Mouse (Mus musculus): ENCODE results near the gene Ptrh1. TPM values are rescaled to one million over a fixed set of nuclear protein-coding genes. Genes with fewer than 3 reads are reported as not detected.

Ptrh1 gene
- polyA plus RNA-seq, 1 experiment from 2014 or later: 3.6 TPM

- no peak for ATAC-seq (ENCODE audit: low read depth)
- H3K36me3 ChIP-seq: peaks cover 21% of the 10 kb centered on the region
- no peak for DNase-seq
- H3K27ac ChIP-seq: no peak overlapping the region
- H3K4me1 ChIP-seq (replicated peaks): peaks cover 21% of the 10 kb centered on the region
- H3K9me3 ChIP-seq (replicated peaks): no peaks in the 10 kb centered on the region
- no peak overlapping the region for H3K9ac ChIP-seq
- H3K27me3 ChIP-seq: no peaks in the 10 kb centered on the region
- peak overlapping the region; percentile 70 for H3K4me3 ChIP-seq (replicated peaks)
- WGBS (ENCODE audit: insufficient replicate concordance): 33% methylated on average over 6 of the region's 6 CpGs
- peak overlapping the region; percentile 90 for H3K4me2 ChIP-seq
Measured at GRCm38 (mm10) chr2:32756674-32757055, 18.9 kb upstream of the Ptrh1 start.

GRCm38 (mm10) chr2:32757056-32757845, 18.3 kb upstream of the Ptrh1 start, which contains the start of gene Tor2a:
Gene Tor2a (plus strand): TSS chr2:32757234.
- peaks cover 27% of the 10 kb centered on the region for H3K36me3 ChIP-seq
- ATAC-seq (ENCODE audit: low read depth) (peak; percentile 90), DNase-seq (peak; percentile 96)
- H3K27me3 ChIP-seq: no peaks in the 10 kb centered on the region
- H3K9ac ChIP-seq: peak within 1 kb of the TSS; percentile 87
- no peaks in the 10 kb centered on the region for H3K9me3 ChIP-seq (replicated peaks)
- H3K4me3 ChIP-seq (replicated peaks): peak within 1 kb of the TSS; percentile 70
- WGBS (ENCODE audit: insufficient replicate concordance): under 1% methylated on average over 66 of the region's 66 CpGs
- peaks cover 21% of the 10 kb centered on the region for H3K4me1 ChIP-seq (replicated peaks)
- peak within 1 kb of the TSS; percentile 74 for H3K27ac ChIP-seq
- H3K4me2 ChIP-seq: peak within 1 kb of the TSS; percentile 90

- no peaks in the 10 kb centered on the region for H3K9me3 ChIP-seq (replicated peaks)
- no peak overlapping the region for H3K27ac ChIP-seq
- H3K4me1 ChIP-seq (replicated peaks): peaks cover 21% of the 10 kb centered on the region
- H3K4me2 ChIP-seq: no peak overlapping the region
- H3K36me3 ChIP-seq: peaks cover 28% of the 10 kb centered on the region
- H3K9ac ChIP-seq: no peak overlapping the region
- 76% methylated on average over 8 of the region's 8 CpGs for WGBS (ENCODE audit: insufficient replicate concordance)
- DNase-seq (no peak), ATAC-seq (ENCODE audit: low read depth) (no peak)
- no peak overlapping the region for H3K4me3 ChIP-seq (replicated peaks)
- H3K27me3 ChIP-seq: no peaks in the 10 kb centered on the region
Measured at GRCm38 (mm10) chr2:32758503-32758902, 17.1 kb upstream of the Ptrh1 start.

GRCm38 (mm10) chr2:32759001-32759400, 16.6 kb upstream of the Ptrh1 start:
- WGBS (ENCODE audit: insufficient replicate concordance): 84% methylated on average over 2 of the region's 2 CpGs
- H3K9ac ChIP-seq: no peak overlapping the region
- no peak overlapping the region for H3K4me2 ChIP-seq
- peaks cover 21% of the 10 kb centered on the region for H3K4me1 ChIP-seq (replicated peaks)
- H3K4me3 ChIP-seq (replicated peaks): no peak overlapping the region
- H3K27ac ChIP-seq: no peak overlapping the region
- ATAC-seq (ENCODE audit: low read depth): no peak
- no peaks in the 10 kb centered on the region for H3K9me3 ChIP-seq (replicated peaks)
- no peaks in the 10 kb centered on the region for H3K27me3 ChIP-seq
- H3K36me3 ChIP-seq: peaks cover 28% of the 10 kb centered on the region
- DNase-seq: no peak

GRCm38 (mm10) chr2:32761361-32761760, 14.2 kb upstream of the Ptrh1 start:
- H3K4me2 ChIP-seq: no peak overlapping the region
- H3K4me1 ChIP-seq (replicated peaks): peaks cover 21% of the 10 kb centered on the region
- H3K27me3 ChIP-seq: no peaks in the 10 kb centered on the region
- no peak overlapping the region for H3K9ac ChIP-seq
- DNase-seq: no peak
- ATAC-seq (ENCODE audit: low read depth): no peak
- H3K9me3 ChIP-seq (replicated peaks): no peaks in the 10 kb centered on the region
- 80% methylated on average over 14 of the region's 14 CpGs for WGBS (ENCODE audit: insufficient replicate concordance)
- no peak overlapping the region for H3K27ac ChIP-seq
- no peak overlapping the region for H3K4me3 ChIP-seq (replicated peaks)
- peaks cover 28% of the 10 kb centered on the region for H3K36me3 ChIP-seq

- no peaks in the 10 kb centered on the region for H3K9me3 ChIP-seq (replicated peaks)
- H3K27ac ChIP-seq: no peak overlapping the region
- WGBS (ENCODE audit: insufficient replicate concordance): 94% methylated on average over 4 of the region's 4 CpGs
- peaks cover 28% of the 10 kb centered on the region for H3K36me3 ChIP-seq
- H3K4me3 ChIP-seq (replicated peaks): no peak overlapping the region
- DNase-seq (no peak), ATAC-seq (ENCODE audit: low read depth) (no peak)
- peaks cover 22% of the 10 kb centered on the region for H3K4me1 ChIP-seq (replicated peaks)
- H3K4me2 ChIP-seq: no peak overlapping the region
- H3K27me3 ChIP-seq: no peaks in the 10 kb centered on the region
- H3K9ac ChIP-seq: no peak overlapping the region
Measured at GRCm38 (mm10) chr2:32761859-32762258, 13.7 kb upstream of the Ptrh1 start.

GRCm38 (mm10) chr2:32763353-32763752, 12.2 kb upstream of the Ptrh1 start:
- Histone ChIP-seq H3K4me3 (replicated peaks) (no peak overlapping the region), H3K27me3 (no peaks in the 10 kb centered on the region), H3K4me1 (replicated peaks) (peaks cover 25% of the 10 kb centered on the region), H3K27ac (no peak overlapping the region), H3K9me3 (replicated peaks) (no peaks in the 10 kb centered on the region), H3K9ac (no peak overlapping the region), H3K4me2 (no peak overlapping the region), H3K36me3 (peaks cover 28% of the 10 kb centered on the region)
- WGBS (ENCODE audit: insufficient replicate concordance): 66% methylated on average over 3 of the region's 3 CpGs
- no peak for DNase-seq
- ATAC-seq (ENCODE audit: low read depth): no peak

GRCm38 (mm10) chr2:32767241-32767640, 8.3 kb upstream of the Ptrh1 start:
- no peak overlapping the region for H3K9ac ChIP-seq

GRCm38 (mm10) chr2:32768661-32769285, 6.8 kb upstream of the Ptrh1 start:
- H3K4me1 ChIP-seq (replicated peaks): peaks cover 52% of the 10 kb centered on the region
- no peak overlapping the region for H3K4me3 ChIP-seq (replicated peaks)
- H3K27ac ChIP-seq: peak overlapping the region; percentile 70
- H3K4me2 ChIP-seq: peak overlapping the region; percentile 32
- no peaks in the 10 kb centered on the region for H3K36me3 ChIP-seq
- no peaks in the 10 kb centered on the region for H3K27me3 ChIP-seq
- DNase-seq (peak; percentile 52), ATAC-seq (ENCODE audit: low read depth) (peak; percentile 85)
- no peaks in the 10 kb centered on the region for H3K9me3 ChIP-seq (replicated peaks)
- H3K9ac ChIP-seq: no peak overlapping the region
- 38% methylated on average over 19 of the region's 19 CpGs for WGBS (ENCODE audit: insufficient replicate concordance)

More at GRCm38 (mm10) chr2:32767241-32767640, 8.3 kb upstream of the Ptrh1 start:
- no peaks in the 10 kb centered on the region for H3K9me3 ChIP-seq (replicated peaks)
- 65% methylated on average over 12 of the region's 12 CpGs for WGBS (ENCODE audit: insufficient replicate concordance)
- H3K4me1 ChIP-seq (replicated peaks): peaks cover 46% of the 10 kb centered on the region
- DNase-seq: no peak
- no peak for ATAC-seq (ENCODE audit: low read depth)
- no peak overlapping the region for H3K4me2 ChIP-seq
- no peaks in the 10 kb centered on the region for H3K27me3 ChIP-seq
- H3K4me3 ChIP-seq (replicated peaks): no peak overlapping the region
- H3K36me3 ChIP-seq: peaks cover 5% of the 10 kb centered on the region
- H3K27ac ChIP-seq: no peak overlapping the region

- H3K9me3 ChIP-seq (replicated peaks): no peaks in the 10 kb centered on the region
- DNase-seq: no peak
- H3K4me1 ChIP-seq (replicated peaks): peaks cover 52% of the 10 kb centered on the region
- no peak for ATAC-seq (ENCODE audit: low read depth)
- H3K27ac ChIP-seq: 0 out of 2 replicates have a peak overlapping the region, but pooled peaks have one; percentile 70
- no peaks in the 10 kb centered on the region for H3K27me3 ChIP-seq
- no peak overlapping the region for H3K4me3 ChIP-seq (replicated peaks)
- 76% methylated on average over 5 of the region's 5 CpGs for WGBS (ENCODE audit: insufficient replicate concordance)
- no peaks in the 10 kb centered on the region for H3K36me3 ChIP-seq
- H3K9ac ChIP-seq: no peak overlapping the region
- H3K4me2 ChIP-seq: peak overlapping the region; percentile 32; the same call in 1 of the 2 replicates
Measured at GRCm38 (mm10) chr2:32769327-32770085, 6.1 kb upstream of the Ptrh1 start.

- H3K4me3 ChIP-seq (replicated peaks): no peak overlapping the region
- no peaks in the 10 kb centered on the region for H3K36me3 ChIP-seq
- H3K27me3 ChIP-seq: no peaks in the 10 kb centered on the region
- H3K27ac ChIP-seq: no peak overlapping the region
- H3K9ac ChIP-seq: no peak overlapping the region
- no peak for ATAC-seq (ENCODE audit: low read depth)
- 21% methylated on average over 12 of the region's 12 CpGs for WGBS (ENCODE audit: insufficient replicate concordance)
- no peak for DNase-seq
- H3K9me3 ChIP-seq (replicated peaks): no peaks in the 10 kb centered on the region
- no peak overlapping the region for H3K4me2 ChIP-seq
- H3K4me1 ChIP-seq (replicated peaks): peaks cover 66% of the 10 kb centered on the region
Measured at GRCm38 (mm10) chr2:32771886-32772285, 3.7 kb upstream of the Ptrh1 start.
